Comparison of ENCODE assay signal across 17 mouse cellular contexts in genomic region chr6:56916279-56916678, GRCm38 (mm10). TPM values are rescaled to one million over a fixed set of nuclear protein-coding genes. Genes with fewer than 3 reads are reported as not detected.
DNase-seq lines count a peak whose midpoint lies in the region; ATAC-seq and TF ChIP-seq lines count a peak whose summit lies in the region.
"Had no signal": no experiment of that assay in that cellular context is flagged by ENCODE, and none has a peak within 500 bp of the region (broad histone marks: within the 10 kb centered on the region; RNA-seq: fewer than 3 reads in every experiment).

No protein-coding gene starts in this region.

- no peak for TF ChIP-seq RAD21 in MEL (IDR thresholded peaks at IDR 0.05; ENCODE audit: low read depth, low read length)

- H3K4me2 ChIP-seq in hindbrain, embryonic 16.5 days (ENCODE audit: low read length): no peak overlapping the region
- H3K4me2 ChIP-seq in hindbrain, embryonic 14.5 days (replicated peaks): no peak overlapping the region
- peak overlapping the region; percentile 80 for H3K4me2 ChIP-seq in liver, embryonic 15.5 days
- H3K4me2 ChIP-seq: midbrain, embryonic 12.5 days; neural tube, embryonic 12.5 days had no signal

- H3K4me3 ChIP-seq in hindbrain, embryonic 16.5 days (ENCODE audit: low read length): no peak overlapping the region
- H3K4me3 ChIP-seq in hindbrain, embryonic 14.5 days (replicated peaks; ENCODE audit: low read length): no peak overlapping the region
- no peak overlapping the region for H3K4me3 ChIP-seq in MEL (ENCODE audit: control insufficient read depth in 1 of 2, insufficient read depth in 1 of 2, low read depth in 2 of 2, low read length in 2 of 2)
- peak overlapping the region; percentile 79 for H3K4me3 ChIP-seq in liver, embryonic 15.5 days (replicated peaks)
- H3K4me3 ChIP-seq: hindbrain, embryonic 10.5 days; layer of hippocampus, adult 2 months; midbrain, embryonic 12.5 days; neural tube, embryonic 12.5 days had no signal

- no peak for TF ChIP-seq POLR2A in MEL (IDR thresholded peaks at IDR 0.05; ENCODE audit: control insufficient read depth in 1 of 2, insufficient read depth in 1 of 2, low read depth in 1 of 2, low read length in 2 of 2, poor library complexity in 1 of 2)

- H3K27ac ChIP-seq in hindbrain, embryonic 16.5 days (ENCODE audit: low read depth, low read length): no peak overlapping the region
- H3K27ac ChIP-seq in hindbrain, embryonic 14.5 days: no peak overlapping the region
- H3K27ac ChIP-seq in MEL (ENCODE audit: control insufficient read depth, low read depth, low read length): peak overlapping the region; percentile 99
- H3K27ac ChIP-seq in liver, embryonic 15.5 days (replicated peaks): peak overlapping the region; percentile 98
- H3K27ac ChIP-seq: hindbrain, embryonic 10.5 days; layer of hippocampus, adult 2 months; midbrain, embryonic 12.5 days; neural tube, embryonic 12.5 days had no signal

- no peaks in the 10 kb centered on the region for H3K27me3 ChIP-seq in hindbrain, embryonic 16.5 days (replicated peaks; ENCODE audit: control insufficient read depth, insufficient read depth, low read length)
- H3K27me3 ChIP-seq in hindbrain, embryonic 14.5 days (ENCODE audit: control insufficient read depth, insufficient read depth, low read length): no peaks in the 10 kb centered on the region
- H3K27me3 ChIP-seq in MEL (ENCODE audit: control insufficient read depth in 1 of 2, insufficient read depth in 2 of 2, low read length in 2 of 2): no peaks in the 10 kb centered on the region
- H3K27me3 ChIP-seq in liver, embryonic 15.5 days: no peaks in the 10 kb centered on the region
- H3K27me3 ChIP-seq: midbrain, embryonic 12.5 days; neural tube, embryonic 12.5 days had no signal

- no peaks in the 10 kb centered on the region for H3K9me3 ChIP-seq in hindbrain, embryonic 16.5 days (ENCODE audit: control insufficient read depth, low read length)
- H3K9me3 ChIP-seq in hindbrain, embryonic 14.5 days (ENCODE audit: control insufficient read depth, low read length): no peaks in the 10 kb centered on the region
- H3K9me3 ChIP-seq in MEL (replicated peaks; ENCODE audit: insufficient read depth, low read length): no peaks in the 10 kb centered on the region
- H3K9me3 ChIP-seq in liver, embryonic 15.5 days (replicated peaks): no peaks in the 10 kb centered on the region
- H3K9me3 ChIP-seq: hindbrain, embryonic 10.5 days; midbrain, embryonic 12.5 days; neural tube, embryonic 12.5 days had no signal

- H3K36me3 ChIP-seq in hindbrain, embryonic 16.5 days (ENCODE audit: control insufficient read depth, insufficient read depth, low read length): no peaks in the 10 kb centered on the region
- no peaks in the 10 kb centered on the region for H3K36me3 ChIP-seq in hindbrain, embryonic 14.5 days (replicated peaks; ENCODE audit: control insufficient read depth, insufficient read depth)
- peaks cover 0 to 76% of the 10 kb centered on the region in 2 experiments; a peak in 2 of 4 replicates for H3K36me3 ChIP-seq in MEL (ENCODE audit: control insufficient read depth in 1 of 2, insufficient read depth in 2 of 2, low read length in 2 of 2)
- H3K36me3 ChIP-seq in liver, embryonic 15.5 days (replicated peaks): peaks cover 26% of the 10 kb centered on the region
- H3K36me3 ChIP-seq: midbrain, embryonic 12.5 days; neural tube, embryonic 12.5 days had no signal

- peaks cover 67% of the 10 kb centered on the region for H3K79me2 ChIP-seq in MEL (ENCODE audit: control insufficient read depth, insufficient read depth, low read length, poor library complexity)

- no peak for DNase-seq in hindbrain, embryonic 14.5 days (ENCODE audit: low spot score)
- DNase-seq in MEL (ENCODE audit: low read depth, low spot score): no peak
- peak; percentile 72 for DNase-seq in thymus, postnatal 14 days
- no peak for DNase-seq in gastrocnemius, postnatal 4 days (ENCODE audit: low spot score in 2 of 2)
- no peak for DNase-seq in embryo, embryonic 9.5 days (ENCODE audit: extremely low spot score)
- no peak for DNase-seq in layer of hippocampus, adult 9-11 months
- DNase-seq: adrenal gland, postnatal 14 days; kidney, adult 2 months had no signal

- 0 out of 2 replicates have a peak, but pooled peaks have one; percentile 32 for ATAC-seq in hindbrain, embryonic 16.5 days
- ATAC-seq in hindbrain, embryonic 14.5 days (ENCODE audit: low FRiP score): no peak
- no peak for ATAC-seq in liver, embryonic 15.5 days (ENCODE audit: insufficient read depth)
- ATAC-seq: lung, postnatal 0 days had no signal

- 83% methylated on average over 2 of the region's 2 CpGs for WGBS in hindbrain, embryonic 16.5 days
- whole genome bisulfite sequencing in hindbrain, embryonic 14.5 days: 92% methylated on average over 2 of the region's 2 CpGs
- 41% methylated on average over 2 of the region's 2 CpGs for WGBS in liver, embryonic 15.5 days (ENCODE audit: insufficient replicate concordance)

- TF ChIP-seq CTCF in MEL (IDR thresholded peaks at IDR 0.05 in 2 of 3, conservative IDR thresholded peaks at IDR 0.05 in 1 of 3; ENCODE audit: control insufficient read depth in 1 of 3, insufficient read depth in 1 of 3, low read depth in 2 of 3, low read length in 3 of 3, poor library complexity in 1 of 3, severe bottlenecking in 1 of 3): no peak

- no peak for TF ChIP-seq EP300 in MEL (IDR thresholded peaks at IDR 0.05; ENCODE audit: low read depth in 1 of 2, low read length in 2 of 2)

- H3K4me1 ChIP-seq in hindbrain, embryonic 16.5 days (ENCODE audit: control insufficient read depth, insufficient read depth, low read depth, low read length): no peaks in the 10 kb centered on the region
- H3K4me1 ChIP-seq in hindbrain, embryonic 14.5 days (replicated peaks; ENCODE audit: control insufficient read depth, insufficient read depth, low read length): no peaks in the 10 kb centered on the region
- peaks cover 42 to 65% of the 10 kb centered on the region in 2 experiments for H3K4me1 ChIP-seq in MEL (ENCODE audit: control insufficient read depth in 1 of 2, insufficient read depth in 2 of 2, low read length in 2 of 2)
- H3K4me1 ChIP-seq in liver, embryonic 15.5 days (replicated peaks): peaks cover 95% of the 10 kb centered on the region
- H3K4me1 ChIP-seq: hindbrain, embryonic 10.5 days; neural tube, embryonic 12.5 days had no signal

- no peak overlapping the region for H3K9ac ChIP-seq in hindbrain, embryonic 16.5 days (ENCODE audit: low read depth, low read length)
- no peak overlapping the region for H3K9ac ChIP-seq in hindbrain, embryonic 14.5 days
- peak overlapping the region; percentile 13; the same call in 1 of the 2 replicates for H3K9ac ChIP-seq in MEL (ENCODE audit: control insufficient read depth, low read depth, low read length, poor library complexity, severe bottlenecking)
- peak overlapping the region; percentile 56; the same call in 1 of the 2 replicates for H3K9ac ChIP-seq in liver, embryonic 15.5 days
- H3K9ac ChIP-seq: midbrain, embryonic 12.5 days; neural tube, embryonic 12.5 days had no signal

TF ChIP-seq in MEL, 35 proteins besides CTCF, POLR2A, EP300 and RAD21:
- no peak for TF ChIP-seq ETS1 (IDR thresholded peaks at IDR 0.05; ENCODE audit: low read depth, low read length)
- no peak for TF ChIP-seq NELFE (IDR thresholded peaks at IDR 0.05; ENCODE audit: low read depth, low read length)
- no peak for TF ChIP-seq USF1 (IDR thresholded peaks at IDR 0.05; ENCODE audit: low read depth, low read length)
- TF ChIP-seq TAL1 (IDR thresholded peaks at IDR 0.05; ENCODE audit: low read length): no peak
- TF ChIP-seq ZMIZ1 (IDR thresholded peaks at IDR 0.05; ENCODE audit: low read depth, low read length): no peak
- TF ChIP-seq ZNF384 (IDR thresholded peaks at IDR 0.05; ENCODE audit: low read depth, low read length): no peak
- TF ChIP-seq MYB (IDR thresholded peaks at IDR 0.05; ENCODE audit: low read depth, low read length): no peak
- TF ChIP-seq TCF12 (IDR thresholded peaks at IDR 0.05; ENCODE audit: low read depth, low read length): no peak
- no peak for TF ChIP-seq ZC3H11A (IDR thresholded peaks at IDR 0.05; ENCODE audit: low read depth, low read length)
- no peak for TF ChIP-seq ELF1 (IDR thresholded peaks at IDR 0.05; ENCODE audit: low read depth, low read length)
- no peak for TF ChIP-seq TBP (IDR thresholded peaks at IDR 0.05; ENCODE audit: low read depth, low read length)
- no peak for TF ChIP-seq MXI1 (IDR thresholded peaks at IDR 0.05; ENCODE audit: low read depth, low read length)

RNA-seq across cellular contexts. Expression of gene Nt5c3, which starts 7.5 kb away (rescaled TPM):
- 150 and 161 TPM in 2 replicates for polyA plus RNA-seq in hindbrain, embryonic 16.5 days (2015; fragmentation: Nextera tagmentation; extraction: Ambion mirVana)
- 174 and 180 TPM in 2 replicates for polyA plus RNA-seq in hindbrain, embryonic 14.5 days (2014; fragmentation: Nextera tagmentation; extraction: Ambion mirVana)
- 59.2 and 65.0 TPM in 2 replicates for total RNA-seq in MEL (2012; rRNA removed)
- 10 to 100 TPM in 1 of 2 experiments, not detected in 1; 71.1 TPM for polyA plus RNA-seq in MEL (2012; ENCODE audit: insufficient read depth in 1 of 2, insufficient read length in 2 of 2, low read depth in 1 of 2, low replicate concordance in 2 of 2, missing spikeins in 1 of 2)
- polyA plus RNA-seq in liver, embryonic 15.5 days (2015; fragmentation: Nextera tagmentation; extraction: Ambion mirVana): 234 and 240 TPM in 2 replicates
- 10 to 100 TPM; 44.7 to 58.6 TPM for total RNA-seq in gastrocnemius, postnatal 4 days (2021)

RNA-seq across cellular contexts. Expression of gene Vmn1r4, which starts 7.5 kb away (rescaled TPM):
- 0.37 and 0.69 TPM in 2 replicates for polyA plus RNA-seq in hindbrain, embryonic 16.5 days (2015; fragmentation: Nextera tagmentation; extraction: Ambion mirVana)
- 0.62 and 0.72 TPM in 2 replicates for polyA plus RNA-seq in hindbrain, embryonic 14.5 days (2014; fragmentation: Nextera tagmentation; extraction: Ambion mirVana)
- total RNA-seq in MEL (2012; rRNA removed): 0.26 and 0.27 TPM in 2 replicates
- polyA plus RNA-seq in MEL (2012; ENCODE audit: insufficient read depth in 1 of 2, insufficient read length in 2 of 2, low read depth in 1 of 2, low replicate concordance in 2 of 2, missing spikeins in 1 of 2): under 1 TPM in 1 of 2 experiments, not detected in 1; 0.21 TPM
- polyA plus RNA-seq in liver, embryonic 15.5 days (2015; fragmentation: Nextera tagmentation; extraction: Ambion mirVana): 0.15 and 0.16 TPM in 2 replicates
- under 1 TPM; 0.13 to 0.61 TPM for total RNA-seq in gastrocnemius, postnatal 4 days (2021)

RNA-seq across cellular contexts. Expression of gene Vmn1r5, which starts 53.8 kb away (rescaled TPM):
- polyA plus RNA-seq in hindbrain, embryonic 16.5 days (2015; fragmentation: Nextera tagmentation; extraction: Ambion mirVana): not detected in 2 replicates
- polyA plus RNA-seq in hindbrain, embryonic 14.5 days (2014; fragmentation: Nextera tagmentation; extraction: Ambion mirVana): not detected in 2 replicates
- not detected in 2 replicates for total RNA-seq in MEL (2012; rRNA removed)
- polyA plus RNA-seq in MEL (2012; ENCODE audit: insufficient read depth in 1 of 2, insufficient read length in 2 of 2, low read depth in 1 of 2, low replicate concordance in 2 of 2, missing spikeins in 1 of 2): not detected
- not detected in 2 replicates for polyA plus RNA-seq in liver, embryonic 15.5 days (2015; fragmentation: Nextera tagmentation; extraction: Ambion mirVana)
- not detected for total RNA-seq in gastrocnemius, postnatal 4 days (2021)
- total RNA-seq: adrenal gland, postnatal 14 days; layer of hippocampus, adult 2 months; left cerebral cortex, postnatal 36 days had no signal
- polyA plus RNA-seq: gonadal fat pad, adult 2 months; hindbrain, embryonic 10.5 days; kidney, adult 2 months; lung, postnatal 0 days; midbrain, embryonic 12.5 days; neural tube, embryonic 12.5 days had no signal

Comparison
In these comparisons a context has a peak if more than half of its experiments do, and no peak if none do; other contexts are left out.
1. H3K27ac ChIP-seq: peak in MEL (single experiment) and liver, embryonic 15.5 days (single experiment); none in hindbrain, embryonic 16.5 days (single experiment) and hindbrain, embryonic 14.5 days (single experiment).
2. H3K9ac ChIP-seq: peak in MEL (single experiment) and liver, embryonic 15.5 days (single experiment); none in hindbrain, embryonic 16.5 days (single experiment) and hindbrain, embryonic 14.5 days (single experiment).